Mouse (Mus musculus) forebrain, embryonic 11.5 days (tissue): ENCODE measurements at regions not wholly inside any gene's neighbourhood (a gene's known extent, or its start where the extent isn't known, plus 50 kb on each side); places are given as distances from the start of the nearest gene placed in this dataset.

Experiments
- ATAC-seq: fragments of 200-750 bp; cut with Nextera tagmentation; replicated peaks from 2 replicates; pipeline ENCODE4 v1.8.0; 2017; ENCODE audit warnings: moderate TSS enrichment; ENCODE audit not compliant: low FRiP score
- DNase-seq: peaks from one replicate; pipeline ENCODE4 v3.0.0-alpha.2; 2017; ENCODE audit warnings: low spot score
- H3K27ac ChIP-seq: fragments of 300-500 bp; sonication (generic); 2 replicates; pipeline ENCODE4 v1.5.1; 2014; ENCODE audit warnings: low read depth, low read length
- H3K27me3 ChIP-seq: fragments of 300-500 bp; sonication (generic); 2 replicates; pipeline ENCODE4 v1.6.1; 2014; ENCODE audit warnings: mild to moderate bottlenecking, low read length, mixed read lengths; ENCODE audit not compliant: control insufficient read depth, insufficient read depth
- H3K36me3 ChIP-seq: fragments of 300-500 bp; sonication (generic); 2 replicates; pipeline ENCODE4 v1.6.1; 2014; ENCODE audit warnings: mild to moderate bottlenecking, low read length, moderate library complexity, mixed read lengths; ENCODE audit not compliant: control insufficient read depth, insufficient read depth
- H3K4me1 ChIP-seq: fragments of 300-500 bp; sonication (generic); replicated peaks from 2 replicates; pipeline ENCODE4 v1.6.1; 2014; ENCODE audit warnings: low read length, mixed read lengths; ENCODE audit not compliant: control insufficient read depth, insufficient read depth
- H3K4me2 ChIP-seq: fragments of 300-500 bp; sonication (generic); 2 replicates; pipeline ENCODE4 v1.6.1; 2014; ENCODE audit warnings: low read depth, mild to moderate bottlenecking, low read length, moderate library complexity, mixed read lengths; ENCODE audit not compliant: severe bottlenecking
- H3K4me3 ChIP-seq: fragments of 300-500 bp; sonication (generic); 2 replicates; pipeline ENCODE4 v1.5.1; 2014; ENCODE audit warnings: low read depth, low read length
- H3K9ac ChIP-seq: fragments of 300-500 bp; sonication (generic); 2 replicates; pipeline ENCODE4 v1.6.1; 2014; ENCODE audit warnings: low read length
- H3K9me3 ChIP-seq: fragments of 300-500 bp; sonication (generic); 2 replicates; pipeline ENCODE4 v1.6.1; 2016; ENCODE audit warnings: low read length, mixed read lengths; ENCODE audit not compliant: control insufficient read depth
- WGBS: fragments of 180-500 bp; shearing (Covaris S2); extraction: QIAGEN DNeasy Blood & Tissue Kit; methylation state at CpG from one replicate; pipeline ENCODE4 v1.1.7; 2014; 5-methylcytosine and 5-hydroxymethylcytosine counted together

GRCm38 (mm10) chr8:7430482-7430881 is 1230.6 kb downstream of the Efnb2 start:
- H3K27ac ChIP-seq, result no peak overlapping the region
- no peak overlapping the region for H3K4me3 ChIP-seq
- H3K9me3 ChIP-seq, result no peaks in the 10 kb centered on the region
- ATAC-seq (no peak), DNase-seq (no peak)
- no peak overlapping the region for H3K9ac ChIP-seq
- no peaks in the 10 kb centered on the region for H3K27me3 ChIP-seq
- H3K36me3 ChIP-seq, result no peaks in the 10 kb centered on the region
- H3K4me1 ChIP-seq, result no peaks in the 10 kb centered on the region
- no peak overlapping the region for H3K4me2 ChIP-seq

DNA sequence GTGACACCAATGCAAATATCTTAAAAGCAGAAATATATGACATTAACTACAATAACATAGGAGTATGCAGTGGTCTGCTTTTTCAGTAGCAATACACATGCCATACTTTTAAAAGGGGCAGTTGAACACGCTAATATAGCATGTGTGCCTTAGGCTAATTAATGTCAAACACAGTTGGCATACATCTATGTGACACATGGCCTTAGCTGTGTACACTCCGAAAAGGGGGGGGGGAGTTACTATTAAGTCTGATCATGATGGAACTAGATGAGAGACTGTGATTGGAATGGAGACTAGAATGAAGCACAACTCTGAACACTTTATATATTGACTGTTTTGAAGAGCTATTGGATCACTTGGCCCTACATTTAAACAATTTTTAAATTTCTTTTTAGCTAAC is 1262.9 kb downstream of the Efnb2 start:
- H3K9ac ChIP-seq, result no peak overlapping the region
- H3K36me3 ChIP-seq, result no peaks in the 10 kb centered on the region
- WGBS, result 84% methylated on average over 2 of the region's 2 CpGs
- no peak overlapping the region for H3K27ac ChIP-seq
- H3K9me3 ChIP-seq, result no peaks in the 10 kb centered on the region
- DNase-seq (no peak), ATAC-seq (no peak)
- no peaks in the 10 kb centered on the region for H3K4me1 ChIP-seq
- H3K4me3 ChIP-seq, result no peak overlapping the region
- no peaks in the 10 kb centered on the region for H3K27me3 ChIP-seq
- H3K4me2 ChIP-seq, result no peak overlapping the region

GRCm38 (mm10) chr8:7397355-7397862 is 1263.6 kb downstream of the Efnb2 start:
- Histone ChIP-seq H3K36me3 (no peaks in the 10 kb centered on the region), H3K27me3 (no peaks in the 10 kb centered on the region), H3K9ac (no peak overlapping the region), H3K27ac (no peak overlapping the region), H3K4me2 (no peak overlapping the region), H3K4me3 (no peak overlapping the region), H3K9me3 (no peaks in the 10 kb centered on the region), H3K4me1 (no peaks in the 10 kb centered on the region)
- WGBS, result 84% methylated on average over 5 of the region's 5 CpGs
- ATAC-seq (no peak), DNase-seq (no peak)
